ENCODE assay signal across 8 mouse cellular contexts in genomic region chr2:30795271-30795888, GRCm38 (mm10). TPM values are rescaled to one million over a fixed set of nuclear protein-coding genes. Genes with fewer than 3 reads are reported as not detected.
DNase-seq lines count a peak whose midpoint lies in the region; ATAC-seq and TF ChIP-seq lines count a peak whose summit lies in the region.

No protein-coding gene starts in this region.

- peaks cover 9% of the 10 kb centered on the region; the same call in 1 of the 2 replicates for H3K4me1 ChIP-seq in kidney, postnatal 0 days (replicated peaks; ENCODE audit: insufficient read depth, low read length)
- H3K4me1 ChIP-seq in embryonic fibroblast, embryonic 13.5 days (ENCODE audit: control insufficient read depth, insufficient read depth, low read length), result peaks cover 6% of the 10 kb centered on the region; the same call in 1 of the 2 replicates
- H3K4me1 ChIP-seq in intestine, embryonic 15.5 days (replicated peaks), result peaks cover 24% of the 10 kb centered on the region

- TF ChIP-seq CTCF in kidney, postnatal 0 days (IDR thresholded peaks at IDR 0.05; ENCODE audit: low read depth), result no peak
- no peak for TF ChIP-seq CTCF in embryonic fibroblast, embryonic 13.5 days (IDR thresholded peaks at IDR 0.05; ENCODE audit: borderline replicate concordance, insufficient read depth, low read length)

- H3K27ac ChIP-seq in kidney, postnatal 0 days, result no peak overlapping the region
- 0 out of 2 replicates have a peak overlapping the region, but pooled peaks have one; percentile 3 for H3K27ac ChIP-seq in embryonic fibroblast, embryonic 13.5 days (ENCODE audit: insufficient read depth, low read length)
- no peak overlapping the region for H3K27ac ChIP-seq in intestine, embryonic 15.5 days

- peak overlapping the region; percentile 55 for H3K4me2 ChIP-seq in kidney, postnatal 0 days (ENCODE audit: low read length)
- peak overlapping the region; percentile 84 for H3K4me2 ChIP-seq in intestine, embryonic 15.5 days (replicated peaks)

- 0 out of 2 replicates have a peak overlapping the region, but pooled peaks have one; percentile 23 for H3K9ac ChIP-seq in kidney, postnatal 0 days (ENCODE audit: low read depth, low read length)
- H3K9ac ChIP-seq in intestine, embryonic 15.5 days, result 0 out of 2 replicates have a peak overlapping the region, but pooled peaks have one; percentile 37

- H3K27me3 ChIP-seq in kidney, postnatal 0 days (ENCODE audit: insufficient read depth, low read length), result no peaks in the 10 kb centered on the region
- H3K27me3 ChIP-seq in intestine, embryonic 15.5 days (replicated peaks), result no peaks in the 10 kb centered on the region; the same call in 1 of the 2 replicates

- 72% methylated on average over 7 of the region's 7 CpGs for WGBS in kidney, postnatal 0 days
- WGBS in intestine, embryonic 15.5 days, result 76% methylated on average over 7 of the region's 7 CpGs

- no peak overlapping the region for H3K4me3 ChIP-seq in kidney, postnatal 0 days (replicated peaks; ENCODE audit: low read depth, low read length)
- H3K4me3 ChIP-seq in embryonic fibroblast, embryonic 13.5 days (ENCODE audit: insufficient read depth, low read length), result no peak overlapping the region
- H3K4me3 ChIP-seq in intestine, embryonic 15.5 days (replicated peaks), result no peak overlapping the region

- no peak for TF ChIP-seq POLR2A in embryonic fibroblast, embryonic 13.5 days (IDR thresholded peaks at IDR 0.05; ENCODE audit: low read depth, low read length)

- no peak for ATAC-seq in kidney, postnatal 0 days (replicated peaks; ENCODE audit: low FRiP score, low read depth)
- no peak for ATAC-seq in intestine, embryonic 15.5 days

- no peaks in the 10 kb centered on the region for H3K9me3 ChIP-seq in kidney, postnatal 0 days (replicated peaks; ENCODE audit: low read length)
- no peaks in the 10 kb centered on the region for H3K9me3 ChIP-seq in intestine, embryonic 15.5 days

- H3K36me3 ChIP-seq in kidney, postnatal 0 days (ENCODE audit: insufficient read depth, low read length), result no peaks in the 10 kb centered on the region
- H3K36me3 ChIP-seq in intestine, embryonic 15.5 days, result no peaks in the 10 kb centered on the region

- no peak for DNase-seq in kidney, postnatal 0 days (ENCODE audit: low spot score)
- DNase-seq in kidney, postnatal 36 days, result no peak
- peak; percentile 20 for DNase-seq in neural tube, embryonic 10.5 days (ENCODE audit: extremely low spot score, low spot score)
- DNase-seq in adrenal gland, postnatal 25 days, result no peak
- no peak for DNase-seq in thymus, postnatal 36 days
- no peak for DNase-seq in frontal cortex, postnatal 25 days (ENCODE audit: low spot score in 2 of 2)

RNA-seq across cellular contexts. Expression of gene 1700001O22Rik, which starts 8.1 kb away (rescaled TPM):
- polyA plus RNA-seq in kidney, postnatal 0 days (2015; fragmentation: Nextera tagmentation; extraction: Ambion mirVana), result 4.6 TPM in 2 replicates
- polyA plus RNA-seq in embryonic fibroblast, embryonic 13.5 days (2011; ENCODE audit: insufficient read length, low read depth, missing spikeins), result not detected in 2 replicates
- 1.1 and 1.8 TPM in 2 replicates for polyA plus RNA-seq in intestine, embryonic 15.5 days (2015; fragmentation: Nextera tagmentation; extraction: Ambion mirVana)
- total RNA-seq in adrenal gland, postnatal 25 days (2021), result 5.0 and 5.9 TPM in 2 replicates

RNA-seq across cellular contexts. Expression of gene Ntmt1, which starts 12.2 kb away (rescaled TPM):
- polyA plus RNA-seq in kidney, postnatal 0 days (2015; fragmentation: Nextera tagmentation; extraction: Ambion mirVana), result 77.4 and 81.4 TPM in 2 replicates
- polyA plus RNA-seq in embryonic fibroblast, embryonic 13.5 days (2011; ENCODE audit: insufficient read length, low read depth, missing spikeins), result 25.6 and 30.3 TPM in 2 replicates
- 84.5 and 85.4 TPM in 2 replicates for polyA plus RNA-seq in intestine, embryonic 15.5 days (2015; fragmentation: Nextera tagmentation; extraction: Ambion mirVana)
- total RNA-seq in adrenal gland, postnatal 25 days (2021), result 46.1 and 57.5 TPM in 2 replicates

RNA-seq across cellular contexts. Expression of gene Asb6, which starts 34.8 kb away (rescaled TPM):
- polyA plus RNA-seq in kidney, postnatal 0 days (2015; fragmentation: Nextera tagmentation; extraction: Ambion mirVana), result 26.1 and 26.9 TPM in 2 replicates
- polyA plus RNA-seq in embryonic fibroblast, embryonic 13.5 days (2011; ENCODE audit: insufficient read length, low read depth, missing spikeins), result 20.2 and 26.0 TPM in 2 replicates
- 22.4 and 23.3 TPM in 2 replicates for polyA plus RNA-seq in intestine, embryonic 15.5 days (2015; fragmentation: Nextera tagmentation; extraction: Ambion mirVana)
- total RNA-seq in adrenal gland, postnatal 25 days (2021), result 29.2 and 31.5 TPM in 2 replicates

RNA-seq across cellular contexts. Expression of gene Prrx2, which starts 39.4 kb away (rescaled TPM):
- polyA plus RNA-seq in kidney, postnatal 0 days (2015; fragmentation: Nextera tagmentation; extraction: Ambion mirVana), result 5.8 and 6.9 TPM in 2 replicates
- polyA plus RNA-seq in embryonic fibroblast, embryonic 13.5 days (2011; ENCODE audit: insufficient read length, low read depth, missing spikeins), result 130 and 154 TPM in 2 replicates
- 2.5 and 4.3 TPM in 2 replicates for polyA plus RNA-seq in intestine, embryonic 15.5 days (2015; fragmentation: Nextera tagmentation; extraction: Ambion mirVana)
- 0.76 TPM in 1 of 2 replicates, not detected in the other for total RNA-seq in adrenal gland, postnatal 25 days (2021)
